Mouse (Mus musculus): Measurements from ENCODE around the gene Fbln2. TPM values are rescaled to one million over a fixed set of nuclear protein-coding genes. Genes with fewer than 3 reads are reported as not detected.

The Fbln2 gene
- polyA plus RNA-seq, 1 experiment from 2014 or later: 27.4 TPM

DNA sequence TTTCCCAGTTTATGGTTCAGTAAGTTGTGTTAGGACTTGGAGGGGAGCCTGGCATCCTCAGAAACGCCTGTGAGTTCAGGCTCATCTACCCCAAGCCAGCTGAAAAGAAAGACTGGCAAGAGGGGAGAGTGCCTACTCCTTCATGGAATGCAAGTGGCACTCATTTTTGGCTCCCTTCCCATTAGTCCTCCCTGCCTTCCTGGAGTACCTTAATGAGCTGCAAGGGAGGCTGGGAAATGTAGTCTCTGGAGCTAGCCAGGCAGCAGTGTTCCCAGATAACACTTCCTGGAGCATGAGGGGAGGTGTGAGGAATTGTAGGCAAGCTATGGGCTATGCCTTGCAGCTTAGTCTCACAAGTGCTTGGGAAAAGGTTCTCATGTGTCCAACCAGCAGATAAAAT lies 95.7 kb downstream of the Fbln2 start:
- WGBS: 52% methylated on average over 1 of the region's 1 CpGs
- no peaks in the 10 kb centered on the region for H3K9me3 ChIP-seq
- no peaks in the 10 kb centered on the region for H3K4me1 ChIP-seq (replicated peaks)
- no peaks in the 10 kb centered on the region for H3K36me3 ChIP-seq
- H3K27me3 ChIP-seq: no peaks in the 10 kb centered on the region
- H3K9ac ChIP-seq: no peak overlapping the region
- H3K27ac ChIP-seq: no peak overlapping the region
- ATAC-seq (ENCODE audit: low FRiP score): peak; percentile 57; the same call in 1 of the 2 replicates
- no peak overlapping the region for H3K4me2 ChIP-seq
- no peak overlapping the region for H3K4me3 ChIP-seq

DNA sequence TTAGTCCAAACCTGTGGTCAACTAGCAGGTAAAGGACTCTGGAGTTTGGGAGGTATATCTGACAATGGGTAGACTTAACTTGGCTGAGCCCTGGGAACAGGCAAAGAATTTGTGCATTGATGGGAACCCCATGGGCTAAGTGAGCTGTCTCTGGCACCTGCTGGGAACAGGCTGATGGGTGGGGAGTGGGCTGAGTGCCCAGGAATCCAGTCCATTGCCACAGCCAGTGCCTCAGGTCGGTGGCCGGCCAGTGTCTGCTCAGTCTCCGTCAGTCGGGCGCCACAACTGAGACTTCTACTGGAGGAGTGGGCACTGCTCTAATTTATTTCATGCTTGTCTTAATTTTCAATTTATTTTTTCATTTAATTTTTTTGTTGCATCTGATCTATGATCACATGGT lies 98.9 kb downstream of the Fbln2 start:
- Histone ChIP-seq H3K27me3 (no peaks in the 10 kb centered on the region), H3K9me3 (0 out of 2 replicates have a peak, but pooled peaks cover 4% of the 10 kb centered on the region), H3K4me3 (no peak overlapping the region), H3K4me1 (replicated peaks) (no peaks in the 10 kb centered on the region), H3K4me2 (no peak overlapping the region), H3K9ac (no peak overlapping the region), H3K36me3 (no peaks in the 10 kb centered on the region), H3K27ac (no peak overlapping the region)
- 89% methylated on average over 5 of the region's 5 CpGs for WGBS
- no peak for ATAC-seq (ENCODE audit: low FRiP score)

DNA sequence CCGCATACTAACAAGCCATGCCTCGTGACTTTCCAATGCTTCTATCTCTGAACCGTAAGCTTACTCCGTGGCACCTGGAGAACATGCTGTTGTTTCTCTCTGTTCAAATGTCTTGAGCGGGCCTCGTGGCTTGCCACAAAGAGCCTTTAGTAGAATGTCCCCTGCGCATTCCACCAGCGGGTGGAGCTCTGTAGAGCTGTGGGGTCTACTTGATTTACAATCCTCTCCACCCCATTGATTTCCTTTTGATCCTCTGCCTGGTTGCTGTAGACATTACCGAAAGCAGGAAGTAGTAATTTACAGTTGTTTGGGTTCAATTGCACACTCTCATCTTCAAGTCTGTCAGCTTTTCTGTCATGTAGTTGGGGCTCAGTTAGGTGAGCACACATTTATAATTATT lies 100.2 kb downstream of the Fbln2 start:
- no peak overlapping the region for H3K27ac ChIP-seq
- no peaks in the 10 kb centered on the region for H3K27me3 ChIP-seq
- WGBS: 68% methylated on average over 9 of the region's 9 CpGs

More for the DNA sequence above, 100.2 kb downstream of the Fbln2 start:
- H3K4me1 ChIP-seq (replicated peaks): no peaks in the 10 kb centered on the region
- H3K4me3 ChIP-seq: no peak overlapping the region
- no peak overlapping the region for H3K4me2 ChIP-seq
- peaks cover 6% of the 10 kb centered on the region; the same call in 1 of the 2 replicates for H3K9me3 ChIP-seq
- no peak for ATAC-seq (ENCODE audit: low FRiP score)
- H3K36me3 ChIP-seq: no peaks in the 10 kb centered on the region
- H3K9ac ChIP-seq: no peak overlapping the region

Other genes with a start within 250 kb of the Fbln2 start
- gene Iqsec1, start 223.8 kb upstream of the Fbln2 start, polyA plus RNA-seq (2015; fragmentation: Nextera tagmentation; extraction: Ambion mirVana): 19.2 and 20.6 TPM in 2 replicates
- 17.0 and 17.4 TPM in 2 replicates for gene Nup210, start 95.6 kb upstream of the Fbln2 start, polyA plus RNA-seq (2015; fragmentation: Nextera tagmentation; extraction: Ambion mirVana)
- 33.6 and 34.2 TPM in 2 replicates for gene Hdac11, start 55.8 kb upstream of the Fbln2 start, polyA plus RNA-seq (2015; fragmentation: Nextera tagmentation; extraction: Ambion mirVana)
- gene Wnt7a, start 198.9 kb downstream of the Fbln2 start, polyA plus RNA-seq (2015; fragmentation: Nextera tagmentation; extraction: Ambion mirVana): 10.5 and 11.5 TPM in 2 replicates